Mouse (Mus musculus) gastrocnemius, adult 2 months (tissue): ENCODE data around the gene Bnip1. TPM values are rescaled to one million over a fixed set of nuclear protein-coding genes. Genes with fewer than 3 reads are reported as not detected.

Experiments
- DNase-seq: peaks from one replicate; pipeline ENCODE4 v3.0.0; 2022
- H3K27ac ChIP-seq: fragments of 200-600 bp; 2 replicates; pipeline ENCODE4 v1.8.1; 2022; ENCODE audit warnings: mild to moderate bottlenecking
- H3K4me3 ChIP-seq: fragments of 200-600 bp; 2 replicates; pipeline ENCODE4 v1.8.1; 2022; ENCODE audit warnings: mild to moderate bottlenecking, moderate library complexity
- CTCF ChIP-seq: fragments of 200-600 bp; IDR thresholded peaks from 2 replicates; pipeline ENCODE4 v1.8.1; 2022; ENCODE audit warnings: antibody characterized with exemption, mild to moderate bottlenecking, moderate library complexity
- intact Hi-C: fragments of 180-260 bp; cut with DNase I; formaldehyde crosslinking; loops from one replicate; pipeline ENCODE4 v1.15.1; 2025
- total RNA-seq, 2 experiments: library from RNA; stranded (reverse); gene quantifications; 2 replicates each; pipeline ENCODE4 v1.2.3; 2021

Gene Bnip1
- total RNA-seq, 2 experiments from 2014 or later, result 27.3 to 30.3 TPM

DNA sequence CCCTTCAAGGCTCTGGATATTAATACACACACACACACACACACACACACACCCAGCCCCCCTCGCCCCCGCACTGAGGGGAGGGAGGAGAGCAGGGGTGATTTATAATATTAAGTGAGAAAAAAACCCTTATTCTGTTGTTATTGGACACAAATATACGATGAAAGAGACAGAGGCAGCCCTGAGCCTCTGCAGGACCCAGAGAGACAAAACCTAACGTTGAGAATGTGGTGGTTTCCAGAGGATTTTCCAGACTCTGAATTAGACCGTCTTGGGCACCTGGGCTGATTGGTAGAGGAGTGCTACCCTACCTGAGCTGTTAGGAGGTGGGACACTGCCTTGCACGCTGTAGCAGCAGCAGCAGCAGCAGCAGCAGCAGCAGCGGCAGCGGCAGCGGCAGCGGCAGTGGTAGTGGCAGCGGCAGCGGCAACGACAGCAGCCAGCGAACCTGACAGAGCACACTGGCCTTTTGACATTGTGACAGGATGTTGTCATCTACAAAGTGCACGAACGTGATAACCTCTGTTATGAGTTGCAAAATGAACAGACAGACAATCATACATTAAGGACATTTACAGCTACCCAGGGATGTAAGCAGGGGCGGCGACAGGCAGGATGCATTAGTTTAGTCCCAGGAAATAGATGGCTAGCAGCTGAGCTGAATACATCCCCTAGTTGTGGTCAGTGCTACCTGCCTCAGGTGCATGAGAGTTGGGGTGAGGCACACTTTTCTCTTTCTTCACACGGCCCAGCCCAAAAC is 56.1 kb downstream of the Bnip1 start:
- TF ChIP-seq CTCF, result no peak
- no peak overlapping the region for H3K4me3 ChIP-seq
- intact Hi-C loops, result no loop called here
- no peak for DNase-seq
- no peak overlapping the region for H3K27ac ChIP-seq

DNA sequence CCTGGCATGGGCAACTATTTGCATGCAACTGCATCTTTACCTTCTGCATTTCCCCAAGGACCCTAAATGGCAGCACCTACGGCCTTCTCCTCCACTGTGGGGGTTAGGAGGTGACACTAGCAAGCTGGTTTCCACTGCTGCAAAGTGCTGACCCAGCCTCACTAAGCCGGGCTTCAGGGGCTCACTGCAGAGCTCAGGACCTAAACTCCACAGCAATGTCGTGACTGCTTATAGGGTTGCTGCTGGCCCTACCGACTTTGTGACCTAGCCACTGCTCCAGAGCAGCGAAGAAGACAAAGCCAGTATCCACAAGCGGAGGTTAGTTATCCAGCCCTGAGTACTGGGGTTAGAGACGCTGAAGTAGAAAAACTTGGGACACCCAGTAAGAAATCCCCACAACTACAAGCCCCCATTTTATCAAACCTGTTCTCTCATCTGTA is 56.7 kb downstream of the Bnip1 start:
- no peak overlapping the region for H3K27ac ChIP-seq
- no peak for TF ChIP-seq CTCF
- DNase-seq, result no peak
- intact Hi-C loops, result no loop called here
- no peak overlapping the region for H3K4me3 ChIP-seq

DNA sequence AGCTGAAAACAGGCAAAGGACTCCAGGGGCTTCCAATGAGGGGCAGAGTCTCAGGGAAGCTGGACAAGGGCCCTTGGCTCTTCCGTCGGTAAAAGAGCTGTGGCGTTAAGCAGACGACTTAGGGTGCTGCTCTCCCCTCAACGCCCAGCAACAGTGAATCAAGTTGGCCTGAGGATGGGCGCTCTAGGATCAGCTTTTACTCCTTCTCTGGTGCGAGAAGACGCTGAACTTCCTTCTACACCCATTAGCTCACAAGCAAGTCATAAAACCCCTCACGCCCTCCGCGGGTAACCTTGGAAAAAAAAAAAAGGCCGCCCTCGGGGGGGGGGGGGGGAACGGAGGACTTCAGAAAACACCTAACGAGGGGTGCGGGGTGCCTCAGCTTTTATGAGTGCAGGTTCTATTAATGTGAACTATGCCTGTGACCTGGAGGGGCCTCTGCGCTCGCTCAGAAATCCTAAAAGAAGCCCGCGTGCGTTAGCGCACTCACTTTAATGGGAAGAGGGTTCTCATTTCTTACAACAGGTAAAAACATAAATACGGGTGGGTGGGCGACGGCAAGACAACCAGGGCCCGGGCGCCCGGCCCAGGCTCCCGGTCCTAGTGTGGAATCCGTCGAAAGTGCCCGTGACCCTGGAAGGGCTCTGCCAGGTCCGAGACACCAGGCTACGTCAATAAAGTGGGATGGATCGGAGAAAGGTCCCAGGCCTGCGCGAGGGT is 57.5 kb downstream of the Bnip1 start:
- no peak for TF ChIP-seq CTCF
- intact Hi-C loops, result no loop called here

DNA sequence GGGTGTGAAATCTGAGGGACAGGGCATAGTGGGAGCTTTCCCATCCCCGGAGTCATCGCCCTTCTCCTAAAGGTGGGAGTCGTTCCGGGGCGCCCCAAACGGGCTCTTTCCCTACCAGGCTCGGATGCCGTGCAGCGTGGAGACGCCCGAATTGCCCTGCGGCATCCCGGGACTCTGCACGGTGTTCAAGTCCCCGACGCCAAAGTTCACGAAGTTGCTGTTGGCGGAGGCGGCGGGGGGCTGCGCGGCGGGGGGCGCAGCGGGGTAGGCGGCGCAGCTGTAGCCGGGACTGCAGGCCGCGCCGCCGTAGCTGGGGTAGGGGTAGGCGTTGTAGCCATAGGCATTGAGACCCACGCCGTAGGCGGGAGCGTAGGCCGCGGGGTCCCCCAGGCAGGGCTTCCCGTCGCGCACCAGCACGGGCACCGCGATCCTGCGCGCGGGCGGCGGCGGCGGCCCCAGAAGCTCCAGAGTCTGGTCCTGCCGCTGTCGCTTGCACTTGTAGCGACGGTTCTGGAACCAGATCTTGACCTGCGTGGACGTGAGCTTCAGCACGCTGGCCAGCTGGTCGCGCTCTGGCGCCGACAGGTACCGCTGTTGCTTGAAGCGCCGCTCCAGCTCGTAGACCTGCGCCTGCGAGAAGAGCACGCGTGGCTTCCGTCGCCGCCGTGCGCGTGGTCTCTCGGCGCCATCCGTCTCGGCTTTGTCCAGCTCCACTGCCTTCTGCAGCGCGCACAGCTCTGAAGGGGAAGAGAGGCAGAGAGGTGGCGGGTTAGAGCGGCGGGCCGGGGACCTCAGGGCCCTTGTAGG is 58.2 kb downstream of the Bnip1 start:
- TF ChIP-seq CTCF, result no peak
- no peak overlapping the region for H3K27ac ChIP-seq
- peak overlapping the region; percentile 35 for H3K4me3 ChIP-seq
- intact Hi-C loops, result no loop called here
- DNase-seq, result no peak

More for the DNA sequence above, 57.5 kb downstream of the Bnip1 start:
- no peak overlapping the region for H3K27ac ChIP-seq
- no peak for DNase-seq
- H3K4me3 ChIP-seq, result no peak overlapping the region

DNA sequence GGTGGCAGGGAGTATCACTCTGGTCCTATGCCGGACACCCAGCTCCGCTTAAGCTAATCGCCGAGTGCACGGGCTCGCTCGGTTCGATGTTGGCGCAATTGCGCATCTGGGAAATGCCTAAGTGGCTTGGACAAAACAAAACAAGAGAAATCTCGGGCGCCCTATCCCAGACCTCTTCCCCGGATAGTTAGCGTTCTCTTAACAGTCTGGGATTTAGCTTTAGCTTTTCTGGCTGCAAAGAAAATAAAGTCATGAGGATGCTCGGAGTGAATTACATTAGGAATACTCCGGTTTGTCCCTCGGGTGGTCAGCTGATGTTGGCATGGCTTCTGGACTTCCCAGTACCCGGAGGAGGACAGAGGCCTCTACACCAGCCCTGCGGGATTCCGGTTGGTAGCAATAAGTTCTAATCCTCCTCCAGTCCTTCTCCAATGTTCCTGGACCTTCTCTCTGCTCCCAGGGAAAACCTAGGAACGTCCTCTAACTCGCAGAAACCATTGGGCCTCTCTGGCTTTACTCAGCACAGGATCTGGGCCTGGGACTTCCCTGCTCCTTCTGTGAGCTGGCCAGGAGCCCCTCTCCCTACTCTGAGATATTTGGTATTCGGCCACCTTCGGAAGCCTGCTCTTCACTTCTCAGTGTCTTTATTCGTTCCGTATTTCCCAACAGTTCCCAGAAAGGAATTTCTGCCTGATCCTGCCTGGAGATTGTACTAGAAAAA is 59.0 kb downstream of the Bnip1 start:
- DNase-seq, result no peak
- TF ChIP-seq CTCF, result no peak
- intact Hi-C loops, result no loop called here
- Histone ChIP-seq H3K4me3 (peak overlapping the region; percentile 35), H3K27ac (no peak overlapping the region)

DNA sequence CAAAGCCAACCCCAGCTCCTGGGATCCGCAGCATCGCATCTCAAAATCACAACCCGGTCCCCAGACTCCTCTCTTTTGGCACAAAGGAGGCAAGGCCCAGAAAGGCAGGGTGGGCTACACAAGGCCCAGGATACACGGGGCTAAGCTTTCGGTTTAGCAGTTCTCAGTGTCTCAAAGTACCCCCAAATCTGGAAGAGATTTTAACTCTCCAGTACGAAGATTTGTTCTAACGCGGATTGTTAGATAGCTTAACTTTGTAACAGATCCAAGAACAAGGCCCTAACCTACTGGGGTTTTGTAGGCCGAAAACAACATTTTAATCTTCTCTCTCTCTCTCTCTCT is 59.5 kb downstream of the Bnip1 start:
- TF ChIP-seq CTCF, result no peak
- Histone ChIP-seq H3K4me3 (no peak overlapping the region), H3K27ac (no peak overlapping the region)
- DNase-seq, result no peak
- intact Hi-C loops, result no loop called here

DNA sequence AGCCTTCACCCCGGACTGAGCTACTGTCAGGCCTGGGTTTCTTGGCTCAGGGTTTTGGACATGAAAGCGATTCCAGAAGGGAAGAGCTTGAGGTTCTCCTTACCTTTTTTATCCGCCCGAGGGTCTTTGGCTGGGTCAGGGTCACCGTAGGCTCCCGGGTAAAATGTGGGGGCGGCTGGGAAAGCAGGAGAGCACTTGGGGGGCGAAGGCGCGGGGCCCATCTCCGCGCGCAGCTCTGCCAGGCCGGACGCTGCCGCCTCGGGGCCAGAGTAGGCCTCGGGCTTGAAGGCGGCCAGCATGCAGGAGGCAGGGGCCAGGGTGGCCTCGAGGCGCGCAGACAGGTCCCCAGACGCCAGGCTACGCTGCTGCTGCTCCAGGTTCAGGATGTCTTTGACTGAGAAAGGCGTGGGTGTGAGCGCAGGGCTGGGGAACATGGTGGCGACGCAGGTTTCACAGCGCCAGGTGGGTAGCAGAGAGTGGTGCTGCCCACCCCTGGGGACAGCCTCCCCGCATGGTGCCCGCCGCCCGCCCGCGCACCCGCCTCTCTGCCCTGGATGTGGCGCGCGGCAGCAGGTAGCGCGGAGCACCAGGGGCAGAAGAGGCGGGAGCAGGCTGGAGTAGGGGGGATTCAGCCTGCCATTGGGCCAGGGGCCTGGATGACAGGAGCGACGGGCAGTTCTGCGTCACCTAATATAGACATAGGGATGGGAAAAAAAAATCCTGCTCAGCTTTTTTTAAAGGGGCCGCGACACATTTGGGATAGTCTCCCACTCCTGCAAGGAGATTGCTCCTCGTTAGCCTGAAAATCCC is 60.3 kb downstream of the Bnip1 start:
- Histone ChIP-seq H3K27ac (no peak overlapping the region), H3K4me3 (no peak overlapping the region)
- intact Hi-C loops, result no loop called here
- DNase-seq, result no peak
- no peak for TF ChIP-seq CTCF

DNA sequence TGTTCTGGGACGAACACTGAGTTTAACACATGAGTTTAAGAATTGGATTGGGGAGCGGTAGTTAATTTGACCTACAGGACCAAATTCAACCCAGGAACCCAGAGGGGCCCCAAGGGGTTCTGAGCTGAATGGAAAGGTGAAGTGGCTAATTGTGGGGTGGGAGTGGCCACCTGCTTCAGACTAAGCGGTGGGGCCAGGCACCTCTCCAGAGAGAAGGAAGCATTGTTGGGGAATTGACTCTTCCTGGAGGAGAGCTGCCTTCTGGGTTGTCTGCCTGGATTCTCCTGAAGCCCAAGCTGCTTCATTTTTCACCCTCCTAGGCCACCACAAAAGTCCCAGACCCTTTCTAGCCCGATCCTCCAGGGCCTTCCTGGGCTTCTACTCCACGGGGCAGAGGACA is 61.1 kb downstream of the Bnip1 start:
- TF ChIP-seq CTCF, result no peak
- DNase-seq, result no peak
- intact Hi-C loops, result no loop called here
- Histone ChIP-seq H3K27ac (no peak overlapping the region), H3K4me3 (no peak overlapping the region)

Other genes starting within 250 kb of the Bnip1 start
- gene Ergic1, start 219.6 kb upstream of the Bnip1 start, total RNA-seq, result 10 to 100 TPM; 40.3 to 60.3 TPM
- 10 to 100 TPM; 73.0 to 89.6 TPM for gene Dusp1, start 218.9 kb upstream of the Bnip1 start, total RNA-seq
- 10 to 100 TPM; 28.7 to 31.2 TPM for gene Atp6v0e, start 117.8 kb upstream of the Bnip1 start, total RNA-seq
- 10 to 100 TPM; 39.6 to 40.2 TPM for gene Crebrf, start 65.4 kb upstream of the Bnip1 start, total RNA-seq
- not detected for gene Nkx2-5, start 63.9 kb downstream of the Bnip1 start, total RNA-seq
- gene Kifc5b, start 136.0 kb downstream of the Bnip1 start, total RNA-seq, result under 1 TPM; 0.18 to 0.64 TPM
- gene Phf1, start 152.0 kb downstream of the Bnip1 start, total RNA-seq, result 10 to 100 TPM in 1 of 2 experiments, 1 to 10 TPM in 1; 9.2 to 10.7 TPM
- gene Cuta, start 158.5 kb downstream of the Bnip1 start, total RNA-seq, result 100 to 1,000 TPM in 1 of 2 experiments, 10 to 100 TPM in 1; 93.8 to 104 TPM
- 1 to 10 TPM; 3.0 to 3.5 TPM for gene Syngap1, start 160.2 kb downstream of the Bnip1 start, total RNA-seq
- gene Zbtb9, start 192.1 kb downstream of the Bnip1 start, total RNA-seq, result under 1 TPM; 0.17 to 0.41 TPM
- gene Bak1, start 247.9 kb downstream of the Bnip1 start, total RNA-seq, result 10 to 100 TPM; 15.5 to 20.1 TPM